Mouse (Mus musculus) cerebellum, adult 2 months (tissue): ENCODE measurements around the gene Bod1l. TPM values are rescaled to one million over a fixed set of nuclear protein-coding genes. Genes with fewer than 3 reads are reported as not detected.

Experiments
- DNase-seq, 2 experiments: peaks; one replicate each; pipeline ENCODE4 v3.0.0; 2021
- H3K27ac ChIP-seq: fragments of 200-500 bp; 2 replicates; pipeline ENCODE4 v1.5.1; 2012; ENCODE audit warnings: low read length, control low read depth, inconsistent platforms; ENCODE audit not compliant: insufficient read depth
- H3K27me3 ChIP-seq: fragments of 200-500 bp; 2 replicates; pipeline ENCODE4 v1.6.1; 2012; ENCODE audit warnings: inconsistent platforms, mild to moderate bottlenecking, low read length, moderate library complexity; ENCODE audit not compliant: control insufficient read depth, insufficient read depth
- H3K4me1 ChIP-seq: fragments of 200-500 bp; 2 replicates; pipeline ENCODE4 v1.6.1; 2011; ENCODE audit warnings: low read length; ENCODE audit not compliant: control insufficient read depth, insufficient read depth
- H3K4me3 ChIP-seq: fragments of 200-500 bp; replicated peaks from 2 replicates; pipeline ENCODE3; 2011; ENCODE audit warnings: mild to moderate bottlenecking, low read depth, low read length, control low read depth; ENCODE audit not compliant: insufficient read depth
- CTCF ChIP-seq: fragments of 200-500 bp; IDR thresholded peaks from 2 replicates; pipeline ENCODE4 v1.5.1; 2011; ENCODE audit warnings: low read depth, mild to moderate bottlenecking, control low read depth, low read length, moderate library complexity, borderline replicate concordance; ENCODE audit not compliant: insufficient read depth
- POLR2A ChIP-seq: fragments of 200-500 bp; IDR thresholded peaks from 2 replicates; pipeline ENCODE4 v1.6.1; 2011; ENCODE audit warnings: low read length, control low read depth, borderline replicate concordance; ENCODE audit not compliant: insufficient read depth
- WGBS: fragments of 180-500 bp; shearing (Covaris S2); methylation state at CpG from one replicate; pipeline ENCODE4 v1.1.7; 2018; 5-methylcytosine and 5-hydroxymethylcytosine counted together
- polyA plus RNA-seq: library from polyadenylated mRNA; depleted of rRNA; stranded (reverse); fragments of >200 nt; gene quantifications from 2 replicates; pipeline ENCODE4 v1.2.3, GENCODE M21; 2012

The Bod1l gene
- polyA plus RNA-seq, 1 experiment: 20.2 TPM

- Histone ChIP-seq H3K4me3 (no peak overlapping the region), H3K4me1 (no peaks in the 10 kb centered on the region; the same call in 1 of the 2 replicates), H3K27ac (no peak overlapping the region), H3K27me3 (peaks cover 14% of the 10 kb centered on the region; the same call in 1 of the 2 replicates)
- DNase-seq: no peak
- 8% methylated on average over 27 of the region's 27 CpGs for WGBS
- TF ChIP-seq POLR2A: no peak
- no peak for TF ChIP-seq CTCF
These were observed 81.8 kb downstream of the Bod1l start for GRCm38 (mm10) chr5:41762141-41762946.

DNA sequence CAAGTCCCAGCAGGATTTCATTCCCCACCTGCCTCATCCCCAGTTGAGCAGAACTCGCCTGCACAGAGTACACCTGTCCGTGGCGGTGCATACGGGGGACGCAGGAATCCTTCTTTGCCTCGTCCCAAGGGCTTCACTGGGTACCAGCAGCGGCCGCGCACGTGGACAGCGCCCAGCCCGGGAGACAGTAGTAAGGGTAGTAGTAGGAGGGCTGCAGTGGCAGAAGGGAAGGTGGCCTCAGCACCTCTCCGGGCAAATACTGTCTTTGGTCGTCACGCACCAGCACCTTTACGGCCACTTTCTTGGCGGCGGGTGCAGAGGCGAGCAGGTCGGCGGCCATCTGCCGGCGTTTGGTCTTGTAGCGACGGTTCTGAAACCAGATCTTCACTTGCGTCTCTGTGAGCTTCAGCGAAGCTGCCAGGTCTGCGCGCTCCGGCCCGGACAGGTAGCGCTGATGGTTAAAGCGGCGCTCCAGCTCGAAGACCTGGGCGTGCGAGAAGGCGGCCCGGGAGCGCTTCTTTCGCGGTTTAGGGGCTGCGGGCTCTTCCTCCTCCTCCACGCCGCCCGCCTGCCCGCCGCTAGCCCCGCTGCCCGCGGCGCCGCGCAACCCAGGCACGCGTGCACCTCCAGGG, 82.5 kb downstream of the Bod1l start:
- Histone ChIP-seq H3K4me1 (no peaks in the 10 kb centered on the region; the same call in 1 of the 2 replicates), H3K27ac (no peak overlapping the region), H3K27me3 (peaks cover 14% of the 10 kb centered on the region; the same call in 1 of the 2 replicates), H3K4me3 (no peak overlapping the region)
- WGBS: 1% methylated on average over 56 of the region's 56 CpGs
- TF ChIP-seq CTCF: no peak
- no peak for TF ChIP-seq POLR2A
- DNase-seq: peak in 1 of 2 experiments; percentile 24

DNA sequence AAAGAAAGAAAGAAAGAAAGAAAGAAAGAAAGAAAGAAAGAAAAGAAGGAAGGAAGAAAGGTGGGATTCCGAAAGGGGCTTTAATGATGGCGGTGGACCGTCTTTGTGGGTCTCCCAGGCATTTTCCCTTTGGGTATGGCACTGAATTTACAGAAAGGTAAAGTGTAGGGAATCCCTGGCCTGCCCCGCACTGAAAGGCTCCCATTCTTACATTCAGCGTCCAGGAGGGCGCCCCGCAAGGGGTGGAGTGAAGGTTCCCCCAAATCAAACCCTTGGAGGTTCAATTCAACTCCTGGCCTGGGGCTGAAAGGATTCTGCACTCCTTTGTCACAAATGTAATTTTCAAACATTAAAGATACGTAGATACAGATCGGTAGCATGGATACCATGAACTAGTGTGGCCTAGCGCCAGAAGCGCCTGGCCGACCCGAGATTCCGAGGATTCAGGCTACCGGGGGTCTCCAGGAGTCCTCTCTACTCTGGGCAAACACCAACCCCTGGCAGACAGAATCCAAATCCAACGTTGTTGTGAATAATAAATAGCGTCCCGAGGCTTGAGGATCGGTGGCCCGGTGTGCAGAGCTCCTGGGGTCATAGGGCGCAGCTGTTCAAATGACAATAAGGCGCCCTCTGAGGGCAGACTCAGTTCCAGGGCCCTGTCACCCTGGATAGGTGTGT, 83.1 kb downstream of the Bod1l start:
- no peak for TF ChIP-seq CTCF
- no peak for TF ChIP-seq POLR2A
- H3K27me3 ChIP-seq: peaks cover 14% of the 10 kb centered on the region; the same call in 1 of the 2 replicates
- H3K27ac ChIP-seq: no peak overlapping the region
- DNase-seq: peak in 1 of 2 experiments; percentile 18
- no peaks in the 10 kb centered on the region; the same call in 1 of the 2 replicates for H3K4me1 ChIP-seq
- WGBS: 4% methylated on average over 22 of the region's 22 CpGs
- H3K4me3 ChIP-seq: no peak overlapping the region

DNA sequence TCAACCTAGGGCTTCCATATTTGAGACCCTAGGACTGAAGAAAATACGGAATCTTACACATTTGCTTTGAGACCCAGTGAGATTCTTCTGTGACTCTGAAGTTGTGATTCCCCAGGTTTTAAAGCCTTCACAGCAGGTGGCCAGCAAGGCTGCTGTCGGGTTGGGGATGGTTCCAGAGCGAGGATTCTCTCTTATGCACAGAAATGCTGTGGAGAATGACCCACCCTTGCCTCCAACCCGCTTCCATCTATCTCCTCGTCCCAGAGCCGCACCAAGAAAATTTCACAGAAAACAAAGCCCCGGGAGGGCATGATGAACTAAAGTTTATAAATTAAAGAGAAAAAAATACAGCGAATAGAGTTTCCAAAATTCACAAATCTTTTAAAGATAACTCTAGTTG, 84.0 kb downstream of the Bod1l start:
- H3K4me3 ChIP-seq: no peak overlapping the region
- H3K27me3 ChIP-seq: peaks cover 11% of the 10 kb centered on the region; the same call in 1 of the 2 replicates
- no peak for TF ChIP-seq CTCF
- TF ChIP-seq POLR2A: no peak
- DNase-seq: no peak
- WGBS: 5% methylated on average over 8 of the region's 8 CpGs
- H3K4me1 ChIP-seq: no peaks in the 10 kb centered on the region; the same call in 1 of the 2 replicates
- no peak overlapping the region for H3K27ac ChIP-seq

DNA sequence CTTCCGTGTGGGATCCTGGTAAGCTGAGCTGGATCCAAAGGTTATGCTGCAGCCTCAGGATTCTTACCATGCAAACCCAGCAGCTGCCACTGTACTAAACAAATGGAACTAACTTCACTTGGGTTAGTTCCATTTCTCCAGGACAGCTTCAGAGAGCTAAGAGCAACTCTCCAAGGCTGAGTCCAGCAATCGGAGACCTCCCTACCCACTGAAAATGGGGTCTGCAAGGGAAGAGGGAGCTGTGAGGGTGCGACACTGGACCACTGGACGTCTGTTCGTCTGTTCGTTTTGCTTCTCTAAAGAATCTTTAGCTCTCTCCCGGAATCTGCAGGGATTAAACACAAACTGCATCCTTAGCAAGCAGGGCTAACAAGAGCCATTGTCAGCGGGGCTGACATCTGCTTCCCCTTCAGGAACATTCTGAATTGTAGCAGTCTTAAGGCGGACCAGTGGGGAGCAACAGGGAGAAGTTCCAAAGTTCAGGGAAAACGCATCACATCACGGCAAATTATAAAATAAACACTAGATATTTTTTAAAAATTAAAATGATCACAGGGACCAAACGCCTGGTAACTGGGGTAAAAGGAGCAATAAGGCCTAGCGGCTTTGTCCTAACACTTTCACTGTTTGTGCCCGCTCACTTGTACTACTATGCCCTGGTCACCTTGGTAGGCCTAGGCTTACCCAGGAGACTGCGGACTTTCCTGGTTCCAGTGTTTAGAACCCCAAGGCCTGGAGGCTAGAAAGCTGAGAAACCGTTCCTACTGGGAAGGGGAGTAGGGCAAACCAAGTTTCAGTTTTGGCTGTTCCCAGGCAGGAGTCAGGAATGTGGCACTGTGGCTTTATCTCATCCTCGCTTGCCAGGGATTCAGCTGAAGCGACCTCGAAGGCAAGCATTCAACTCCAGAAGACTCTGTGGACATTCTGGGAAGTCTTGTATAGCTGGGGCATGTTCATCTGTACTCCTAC, 85.2 kb downstream of the Bod1l start:
- TF ChIP-seq POLR2A (no peak), CTCF (no peak)
- WGBS: 24% methylated on average over 19 of the region's 19 CpGs
- Histone ChIP-seq H3K27me3 (peaks cover 10% of the 10 kb centered on the region; the same call in 1 of the 2 replicates), H3K27ac (no peak overlapping the region), H3K4me3 (no peak overlapping the region), H3K4me1 (no peaks in the 10 kb centered on the region; the same call in 1 of the 2 replicates)
- DNase-seq: no peak

DNA sequence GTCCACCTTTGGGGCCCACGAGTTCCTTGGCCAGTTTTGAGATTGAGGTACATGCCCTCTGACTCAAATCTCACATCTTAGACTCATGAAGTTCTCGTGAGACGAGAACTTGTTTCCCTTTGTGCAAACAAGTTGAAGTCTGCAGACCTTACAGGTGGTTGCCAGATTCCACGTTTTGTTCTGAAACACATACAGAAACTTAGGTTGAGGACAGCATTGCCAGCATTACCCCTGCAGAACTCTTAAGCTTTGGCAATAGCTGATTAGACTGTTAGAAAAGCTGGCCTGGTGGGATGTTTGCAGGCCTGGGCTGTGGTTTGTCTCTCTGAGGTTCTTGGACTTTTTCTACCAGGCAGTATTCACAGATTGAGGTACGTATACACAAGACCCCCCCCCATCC, 86.8 kb downstream of the Bod1l start:
- Histone ChIP-seq H3K4me1 (no peaks in the 10 kb centered on the region; the same call in 1 of the 2 replicates), H3K4me3 (no peak overlapping the region), H3K27me3 (peaks cover 10% of the 10 kb centered on the region; the same call in 1 of the 2 replicates), H3K27ac (no peak overlapping the region)
- DNase-seq: no peak
- TF ChIP-seq CTCF: no peak
- no peak for TF ChIP-seq POLR2A
- 16% methylated on average over 5 of the region's 5 CpGs for WGBS

DNA sequence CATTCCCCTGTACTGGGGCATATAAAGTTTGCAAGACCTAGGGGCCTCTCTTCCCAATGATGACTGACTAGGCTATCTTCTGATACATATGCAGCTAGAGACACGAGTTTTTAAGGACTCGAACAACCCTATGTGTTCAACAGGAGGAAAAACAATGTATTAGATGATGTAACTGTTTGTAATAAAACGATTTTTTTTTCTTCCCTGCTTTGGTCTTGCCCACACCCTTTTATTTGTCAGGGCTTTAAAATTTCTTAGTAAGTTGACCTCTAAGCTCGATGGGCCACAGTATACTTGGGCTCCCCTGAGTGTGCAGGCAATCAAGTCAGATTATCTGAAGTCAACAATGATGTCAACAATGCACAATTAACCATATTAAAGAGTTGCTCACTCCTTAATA, 87.7 kb downstream of the Bod1l start:
- DNase-seq: no peak
- TF ChIP-seq POLR2A (no peak), CTCF (no peak)
- 8% methylated on average over 4 of the region's 4 CpGs for WGBS
- no peak overlapping the region for H3K27ac ChIP-seq
- H3K4me3 ChIP-seq: no peak overlapping the region
- H3K4me1 ChIP-seq: no peaks in the 10 kb centered on the region; the same call in 1 of the 2 replicates
- H3K27me3 ChIP-seq: peaks cover 8% of the 10 kb centered on the region; the same call in 1 of the 2 replicates
